Mouse (Mus musculus): ENCODE data around the gene Tmc2. TPM values are rescaled to one million over a fixed set of nuclear protein-coding genes. Genes with fewer than 3 reads are reported as not detected.

Tmc2 gene
- polyA plus RNA-seq (2014; fragmentation: Illumina TruSeq; extraction: RNeasy Lipid Tissue Mini Kit (QIAGEN cat#74804); ENCODE audit: low read depth, low replicate concordance), result not detected

GRCm38 (mm10) chr2:130194894-130195293 is at the start of gene Tmc2:
Tmc2 (plus strand) TSS chr2:130195194.

GRCm38 (mm10) chr2:130178706-130179506 is 16.1 kb upstream of the Tmc2 start, which contains the start of gene Snrpb:
Snrpb (minus strand) TSS chr2:130179403.

GRCm38 (mm10) chr2:130274149-130274861 is 79.3 kb downstream of the Tmc2 start, which contains the start of gene Nop56:
Nop56 (plus strand) TSS chr2:130274430.

GRCm38 (mm10) chr2:130283854-130284654 is 89.1 kb downstream of the Tmc2 start, which contains the start of gene Idh3b:
Idh3b (minus strand) TSS chr2:130284547.

GRCm38 (mm10) chr2:130294936-130295277 is 99.9 kb downstream of the Tmc2 start, which contains the start of gene Ebf4:
Ebf4 (plus strand) TSS chr2:130295169.

Other genes starting within 250 kb of the Tmc2 start
- gene Tgm3, start 182.8 kb upstream of the Tmc2 start, polyA plus RNA-seq (2014; fragmentation: Illumina TruSeq; extraction: RNeasy Lipid Tissue Mini Kit (QIAGEN cat#74804); ENCODE audit: low read depth, low replicate concordance), result not detected
- gene Tgm6, start 82.8 kb upstream of the Tmc2 start, polyA plus RNA-seq (2014; fragmentation: Illumina TruSeq; extraction: RNeasy Lipid Tissue Mini Kit (QIAGEN cat#74804); ENCODE audit: low read depth, low replicate concordance), result not detected
- gene Snrpb, start 15.8 kb upstream of the Tmc2 start, polyA plus RNA-seq (2014; fragmentation: Illumina TruSeq; extraction: RNeasy Lipid Tissue Mini Kit (QIAGEN cat#74804); ENCODE audit: low read depth, low replicate concordance), result 141 TPM
- 47.6 TPM for gene Nop56, start 79.2 kb downstream of the Tmc2 start, polyA plus RNA-seq (2014; fragmentation: Illumina TruSeq; extraction: RNeasy Lipid Tissue Mini Kit (QIAGEN cat#74804); ENCODE audit: low read depth, low replicate concordance)
- gene Idh3b, start 89.4 kb downstream of the Tmc2 start, polyA plus RNA-seq (2014; fragmentation: Illumina TruSeq; extraction: RNeasy Lipid Tissue Mini Kit (QIAGEN cat#74804); ENCODE audit: low read depth, low replicate concordance), result 950 TPM
- gene Ebf4, start 100.0 kb downstream of the Tmc2 start, polyA plus RNA-seq (2014; fragmentation: Illumina TruSeq; extraction: RNeasy Lipid Tissue Mini Kit (QIAGEN cat#74804); ENCODE audit: low read depth, low replicate concordance), result 0.73 TPM
- 9.0 TPM for gene Cpxm1, start 202.4 kb downstream of the Tmc2 start, polyA plus RNA-seq (2014; fragmentation: Illumina TruSeq; extraction: RNeasy Lipid Tissue Mini Kit (QIAGEN cat#74804); ENCODE audit: low read depth, low replicate concordance)
- not detected for gene Gm28372, start 210.0 kb downstream of the Tmc2 start, polyA plus RNA-seq (2014; fragmentation: Illumina TruSeq; extraction: RNeasy Lipid Tissue Mini Kit (QIAGEN cat#74804); ENCODE audit: low read depth, low replicate concordance)
- not detected for gene 1700020A23Rik, start 210.1 kb downstream of the Tmc2 start, polyA plus RNA-seq (2014; fragmentation: Illumina TruSeq; extraction: RNeasy Lipid Tissue Mini Kit (QIAGEN cat#74804); ENCODE audit: low read depth, low replicate concordance)
- gene Tmem239, start 211.3 kb downstream of the Tmc2 start, polyA plus RNA-seq (2014; fragmentation: Illumina TruSeq; extraction: RNeasy Lipid Tissue Mini Kit (QIAGEN cat#74804); ENCODE audit: low read depth, low replicate concordance), result not detected
- 35.1 TPM for gene Vps16, start 229.1 kb downstream of the Tmc2 start, polyA plus RNA-seq (2014; fragmentation: Illumina TruSeq; extraction: RNeasy Lipid Tissue Mini Kit (QIAGEN cat#74804); ENCODE audit: low read depth, low replicate concordance)
- 7.9 TPM for gene Pced1a, start 229.5 kb downstream of the Tmc2 start, polyA plus RNA-seq (2014; fragmentation: Illumina TruSeq; extraction: RNeasy Lipid Tissue Mini Kit (QIAGEN cat#74804); ENCODE audit: low read depth, low replicate concordance)

Measured in heart, adult 10 weeks (tissue).